Mouse (Mus musculus) brain, embryonic 14.5 days (tissue): ENCODE data around the gene Gins3.

Source experiments
- CTCF ChIP-seq: fragments of 200-500 bp; IDR thresholded peaks from 2 replicates; pipeline ENCODE4 v1.5.1; 2012; ENCODE audit warnings: inconsistent platforms, mild to moderate bottlenecking, moderate library complexity, borderline replicate concordance; ENCODE audit not compliant: insufficient read depth, insufficient read length; ENCODE audit errors: extremely low read depth
- POLR2A ChIP-seq: fragments of 200-500 bp; IDR thresholded peaks from 2 replicates; pipeline ENCODE4 v1.6.1; 2012; ENCODE audit warnings: mild to moderate bottlenecking, inconsistent platforms, borderline replicate concordance; ENCODE audit not compliant: poor library complexity, insufficient read depth, insufficient read length, severe bottlenecking; ENCODE audit errors: extremely low read depth

DNA sequence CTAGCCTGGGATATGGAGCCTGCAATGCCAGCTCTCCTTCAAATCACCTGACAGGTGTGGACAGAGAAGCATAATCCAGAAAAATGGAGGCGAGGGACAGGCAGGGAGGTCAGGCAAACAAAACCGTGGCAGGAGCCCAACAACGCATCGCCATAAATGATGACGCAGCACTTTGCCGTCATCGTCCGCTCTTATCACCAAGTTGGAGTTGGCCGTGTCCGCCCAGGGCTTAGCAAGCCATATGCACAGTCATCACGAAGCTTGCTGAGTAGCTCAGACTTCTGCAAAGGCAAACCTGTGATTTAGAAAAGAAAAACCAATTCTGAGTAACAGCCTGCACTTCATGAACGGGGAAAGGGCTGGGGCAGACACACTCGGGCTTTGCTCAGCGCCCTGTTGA, 22.5 kb upstream of the Gins3 start:
- TF ChIP-seq CTCF: no peak
- no peak for TF ChIP-seq POLR2A
